8 mouse cellular contexts compared by ENCODE assay signal in the genomic region with DNA sequence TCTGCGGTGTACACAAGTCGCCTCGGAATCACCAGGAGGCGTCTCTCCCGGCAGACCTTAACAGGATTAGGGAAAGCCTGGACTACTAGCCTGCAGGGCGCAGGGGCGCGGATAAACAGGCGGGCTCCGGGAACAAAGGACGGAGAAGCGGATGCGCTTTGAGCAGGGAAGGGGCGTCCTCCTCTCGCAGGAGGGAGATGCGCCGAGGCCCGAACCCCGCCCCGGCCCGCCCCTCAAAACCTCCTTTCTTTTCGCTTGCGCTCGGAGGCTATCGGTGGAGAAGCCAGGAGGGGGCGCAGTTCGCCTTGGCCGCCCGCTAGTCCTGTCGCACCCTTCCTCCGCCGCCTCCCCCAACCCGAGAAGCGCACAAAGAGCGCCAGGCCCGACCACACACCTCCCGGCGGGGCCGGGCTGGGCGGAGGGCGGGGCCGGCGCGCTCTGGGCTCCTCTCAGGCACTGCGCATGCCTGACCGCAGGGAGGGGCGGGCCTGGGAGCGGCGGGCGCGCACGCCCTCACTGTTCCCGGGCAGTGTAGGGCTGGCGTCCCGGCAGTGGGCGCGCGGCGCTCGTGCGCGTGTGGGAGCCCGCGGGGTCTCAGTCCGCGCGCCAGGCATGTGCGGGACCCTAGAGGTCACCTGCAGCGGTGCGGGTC. TPM values are rescaled to one million over a fixed set of nuclear protein-coding genes. Genes with fewer than 3 reads are reported as not detected.
DNase-seq lines count a peak whose midpoint lies in the region; ATAC-seq and TF ChIP-seq lines count a peak whose summit lies in the region.

No protein-coding gene starts in this region.

- peaks cover 32% of the 10 kb centered on the region for H3K4me1 ChIP-seq in E14TG2a.4 (replicated peaks; ENCODE audit: low read depth, low read length)
- H3K4me1 ChIP-seq in forebrain, embryonic 11.5 days (replicated peaks; ENCODE audit: control insufficient read depth, insufficient read depth, low read length) = peaks cover 13% of the 10 kb centered on the region; the same call in 1 of the 2 replicates
- peaks cover 22% of the 10 kb centered on the region for H3K4me1 ChIP-seq in heart, embryonic 16.5 days (ENCODE audit: control insufficient read depth, insufficient read depth, low read length)
- H3K4me1 ChIP-seq in liver, embryonic 15.5 days (replicated peaks) = peaks cover 37% of the 10 kb centered on the region
- H3K4me1 ChIP-seq in neural tube, embryonic 11.5 days (ENCODE audit: control insufficient read depth, insufficient read depth, low read length) = peaks cover 6% of the 10 kb centered on the region; the same call in 1 of the 2 replicates
- H3K4me1 ChIP-seq in stomach, embryonic 16.5 days (ENCODE audit: control insufficient read depth, insufficient read depth, low read length) = peaks cover 16% of the 10 kb centered on the region

- peak overlapping the region; percentile 94 for H3K4me2 ChIP-seq in forebrain, embryonic 11.5 days (ENCODE audit: low read depth, low read length, severe bottlenecking)
- peak overlapping the region; percentile 85 for H3K4me2 ChIP-seq in heart, embryonic 16.5 days (ENCODE audit: low read depth, low read length)
- peak overlapping the region; percentile 90 for H3K4me2 ChIP-seq in liver, embryonic 15.5 days
- H3K4me2 ChIP-seq in neural tube, embryonic 11.5 days (ENCODE audit: low read depth) = peak overlapping the region; percentile 64
- H3K4me2 ChIP-seq in stomach, embryonic 16.5 days (ENCODE audit: low read depth, low read length) = peak overlapping the region; percentile 85

- H3K36me3 ChIP-seq in E14TG2a.4 (ENCODE audit: insufficient read depth, low read length) = no peaks in the 10 kb centered on the region
- H3K36me3 ChIP-seq in forebrain, embryonic 11.5 days (ENCODE audit: control insufficient read depth, insufficient read depth, low read length) = peaks cover 12% of the 10 kb centered on the region; the same call in 1 of the 2 replicates
- no peaks in the 10 kb centered on the region for H3K36me3 ChIP-seq in heart, embryonic 16.5 days (ENCODE audit: control insufficient read depth, insufficient read depth)
- no peaks in the 10 kb centered on the region for H3K36me3 ChIP-seq in liver, embryonic 15.5 days (replicated peaks)
- peaks cover 9% of the 10 kb centered on the region for H3K36me3 ChIP-seq in neural tube, embryonic 11.5 days (ENCODE audit: control insufficient read depth, insufficient read depth, low read length)
- H3K36me3 ChIP-seq in stomach, embryonic 16.5 days (ENCODE audit: control insufficient read depth, insufficient read depth, low read length) = no peaks in the 10 kb centered on the region

- 0 out of 2 replicates have a peak, but pooled peaks have one; percentile 17 for TF ChIP-seq CTCF in E14TG2a.4 (conservative IDR thresholded peaks at IDR 0.05; ENCODE audit: low read length)

- H3K27ac ChIP-seq in forebrain, embryonic 11.5 days (ENCODE audit: low read depth, low read length) = peak overlapping the region; percentile 99
- peak overlapping the region; percentile 97 for H3K27ac ChIP-seq in heart, embryonic 16.5 days (ENCODE audit: low read length)
- H3K27ac ChIP-seq in liver, embryonic 15.5 days (replicated peaks) = peak overlapping the region; percentile 75
- peak overlapping the region; percentile 100 for H3K27ac ChIP-seq in neural tube, embryonic 11.5 days (ENCODE audit: low read depth, low read length)
- H3K27ac ChIP-seq in stomach, embryonic 16.5 days (ENCODE audit: low read length) = peak overlapping the region; percentile 98

- H3K4me3 ChIP-seq in E14TG2a.4 (replicated peaks; ENCODE audit: low read length) = peak overlapping the region; percentile 95
- peak overlapping the region; percentile 98 for H3K4me3 ChIP-seq in forebrain, embryonic 11.5 days (ENCODE audit: low read depth, low read length)
- H3K4me3 ChIP-seq in heart, embryonic 16.5 days (ENCODE audit: low read length) = peak overlapping the region; percentile 72
- H3K4me3 ChIP-seq in liver, embryonic 15.5 days (replicated peaks) = peak overlapping the region; percentile 64
- peak overlapping the region; percentile 100 for H3K4me3 ChIP-seq in neural tube, embryonic 11.5 days (ENCODE audit: low read depth, low read length)
- peak overlapping the region; percentile 86 for H3K4me3 ChIP-seq in stomach, embryonic 16.5 days (replicated peaks; ENCODE audit: low read length)

- DNase-seq in c-Kit-positive CD71-positive TER-119-negative erythroid progenitor cells, embryonic 14.5 days (ENCODE audit: low read depth) = peak; percentile 81
- peak; percentile 100 for DNase-seq in forebrain, embryonic 11.5 days (ENCODE audit: low spot score)
- peak; percentile 98 to 99 for DNase-seq in kidney, postnatal 36 days
- peak; percentile 100 for DNase-seq in neural tube, embryonic 11.5 days (ENCODE audit: low spot score)

- WGBS in forebrain, embryonic 11.5 days = under 1% methylated on average over 57 of the region's 70 CpGs
- WGBS in heart, embryonic 16.5 days = under 1% methylated on average over 67 of the region's 70 CpGs
- under 1% methylated on average over 61 of the region's 70 CpGs for WGBS in liver, embryonic 15.5 days (ENCODE audit: insufficient replicate concordance)
- WGBS in neural tube, embryonic 11.5 days = under 1% methylated on average over 69 of the region's 70 CpGs
- WGBS in stomach, embryonic 16.5 days = 0% methylated on average over 63 of the region's 70 CpGs

- peak overlapping the region; percentile 100 for H3K9ac ChIP-seq in forebrain, embryonic 11.5 days (ENCODE audit: low read length)
- peak overlapping the region; percentile 82 for H3K9ac ChIP-seq in heart, embryonic 16.5 days (ENCODE audit: low read length)
- H3K9ac ChIP-seq in liver, embryonic 15.5 days = peak overlapping the region; percentile 45
- peak overlapping the region; percentile 100 for H3K9ac ChIP-seq in neural tube, embryonic 11.5 days (ENCODE audit: low read length)
- peak overlapping the region; percentile 95 for H3K9ac ChIP-seq in stomach, embryonic 16.5 days (ENCODE audit: low read length)

- H3K27me3 ChIP-seq in E14TG2a.4 (ENCODE audit: insufficient read depth, low read length) = peaks cover 60% of the 10 kb centered on the region
- no peaks in the 10 kb centered on the region for H3K27me3 ChIP-seq in forebrain, embryonic 11.5 days (ENCODE audit: control insufficient read depth, insufficient read depth, low read length)
- H3K27me3 ChIP-seq in heart, embryonic 16.5 days (ENCODE audit: control insufficient read depth, insufficient read depth, low read length) = no peaks in the 10 kb centered on the region
- H3K27me3 ChIP-seq in liver, embryonic 15.5 days = peaks cover 72% of the 10 kb centered on the region
- H3K27me3 ChIP-seq in neural tube, embryonic 11.5 days (ENCODE audit: control insufficient read depth, insufficient read depth, low read length) = no peaks in the 10 kb centered on the region
- no peaks in the 10 kb centered on the region for H3K27me3 ChIP-seq in stomach, embryonic 16.5 days (ENCODE audit: control insufficient read depth, insufficient read depth, low read length)

- no peaks in the 10 kb centered on the region for H3K9me3 ChIP-seq in E14TG2a.4 (ENCODE audit: low read length)
- no peaks in the 10 kb centered on the region for H3K9me3 ChIP-seq in forebrain, embryonic 11.5 days (ENCODE audit: control insufficient read depth, low read length)
- no peaks in the 10 kb centered on the region for H3K9me3 ChIP-seq in heart, embryonic 16.5 days (replicated peaks; ENCODE audit: control insufficient read depth, low read length)
- no peaks in the 10 kb centered on the region for H3K9me3 ChIP-seq in liver, embryonic 15.5 days (replicated peaks)
- no peaks in the 10 kb centered on the region for H3K9me3 ChIP-seq in neural tube, embryonic 11.5 days (ENCODE audit: control insufficient read depth, low read length)
- no peaks in the 10 kb centered on the region for H3K9me3 ChIP-seq in stomach, embryonic 16.5 days (replicated peaks; ENCODE audit: control insufficient read depth, low read length)

- ATAC-seq in forebrain, embryonic 11.5 days (replicated peaks; ENCODE audit: low FRiP score) = peak; percentile 91
- ATAC-seq in heart, embryonic 16.5 days (replicated peaks; ENCODE audit: extremely low read depth, insufficient read depth, low FRiP score) = peak; percentile 92
- ATAC-seq in liver, embryonic 15.5 days (ENCODE audit: insufficient read depth) = peak; percentile 88
- ATAC-seq in neural tube, embryonic 11.5 days (ENCODE audit: insufficient read depth, low FRiP score, low TSS enrichment) = peak; percentile 88
- peak; percentile 92 for ATAC-seq in stomach, embryonic 16.5 days (ENCODE audit: insufficient read depth, low FRiP score)

RNA-seq across cellular contexts. Expression of gene Mex3b, which starts 1.2 kb away (rescaled TPM):
- polyA plus RNA-seq in forebrain, embryonic 11.5 days (2014; fragmentation: Nextera tagmentation; extraction: Ambion mirVana) = 36.0 and 42.7 TPM in 2 replicates
- 4.7 and 5.2 TPM in 2 replicates for polyA plus RNA-seq in heart, embryonic 16.5 days (2015; fragmentation: Nextera tagmentation; extraction: Ambion mirVana)
- polyA plus RNA-seq in liver, embryonic 15.5 days (2015; fragmentation: Nextera tagmentation; extraction: Ambion mirVana) = 0.52 and 0.60 TPM in 2 replicates
- polyA plus RNA-seq in neural tube, embryonic 11.5 days (2014; fragmentation: Nextera tagmentation; extraction: Ambion mirVana) = 37.5 TPM in 2 replicates
- polyA plus RNA-seq in stomach, embryonic 16.5 days (2015; fragmentation: Nextera tagmentation; extraction: Ambion mirVana) = 4.8 and 6.6 TPM in 2 replicates

Comparison
In these comparisons a context has a peak if more than half of its experiments do, and no peak if none do; other contexts are left out.
1. Peak in every context shown above with its lines: DNase-seq, ATAC-seq, H3K4me3 ChIP-seq and H3K27ac ChIP-seq.
2. H3K9ac ChIP-seq: peak in every context shown above with its lines; median percentile 100 in forebrain, embryonic 11.5 days; 100 in neural tube, embryonic 11.5 days; 95 in stomach, embryonic 16.5 days; 82 in heart, embryonic 16.5 days; 45 in liver, embryonic 15.5 days.